Mouse (Mus musculus): ENCODE data around the gene Fbf1. TPM values are rescaled to one million over a fixed set of nuclear protein-coding genes. Genes with fewer than 3 reads are reported as not detected.

Fbf1 gene
- polyA plus RNA-seq, 1 experiment from 2014 or later = 32.1 TPM

DNA sequence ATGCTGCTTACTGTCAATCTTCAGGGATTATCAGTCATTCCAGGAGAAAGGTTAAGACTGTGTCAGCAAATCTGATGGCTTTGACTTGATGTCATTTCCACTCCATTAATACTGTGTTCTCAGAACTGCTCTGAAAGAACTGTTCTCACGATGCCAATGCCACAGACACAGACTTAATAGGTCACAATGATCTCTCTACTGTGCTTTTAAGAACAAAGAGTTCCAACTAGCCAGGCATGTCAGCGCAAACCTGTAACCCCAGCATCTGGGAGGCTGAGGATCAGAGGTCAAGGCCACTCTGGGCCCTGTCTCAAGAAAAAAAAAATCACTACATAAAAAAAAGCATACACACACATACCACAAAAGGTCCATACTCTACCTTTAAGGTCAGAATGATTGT is 4.0 kb upstream of the Fbf1 start:
- Histone ChIP-seq H3K4me2 (replicated peaks; ENCODE audit: low read depth, low read length) (no peak overlapping the region), H3K4me1 (replicated peaks; ENCODE audit: control insufficient read depth, insufficient read depth, low read length) (no peaks in the 10 kb centered on the region), H3K27ac (ENCODE audit: low read depth, low read length) (no peak overlapping the region), H3K36me3 (ENCODE audit: control insufficient read depth, insufficient read depth, low read length) (0 out of 2 replicates have a peak, but pooled peaks cover 5% of the 10 kb centered on the region), H3K9me3 (ENCODE audit: control insufficient read depth, low read length) (no peaks in the 10 kb centered on the region), H3K27me3 (ENCODE audit: control insufficient read depth, insufficient read depth, low read length) (no peaks in the 10 kb centered on the region), H3K4me3 (ENCODE audit: low read depth, low read length) (no peak overlapping the region), H3K9ac (ENCODE audit: low read depth, low read length) (no peak overlapping the region)
- 88% methylated on average over 2 of the region's 2 CpGs for WGBS
- DNase-seq (ENCODE audit: low spot score) (no peak), ATAC-seq (ENCODE audit: low FRiP score) (no peak)

DNA sequence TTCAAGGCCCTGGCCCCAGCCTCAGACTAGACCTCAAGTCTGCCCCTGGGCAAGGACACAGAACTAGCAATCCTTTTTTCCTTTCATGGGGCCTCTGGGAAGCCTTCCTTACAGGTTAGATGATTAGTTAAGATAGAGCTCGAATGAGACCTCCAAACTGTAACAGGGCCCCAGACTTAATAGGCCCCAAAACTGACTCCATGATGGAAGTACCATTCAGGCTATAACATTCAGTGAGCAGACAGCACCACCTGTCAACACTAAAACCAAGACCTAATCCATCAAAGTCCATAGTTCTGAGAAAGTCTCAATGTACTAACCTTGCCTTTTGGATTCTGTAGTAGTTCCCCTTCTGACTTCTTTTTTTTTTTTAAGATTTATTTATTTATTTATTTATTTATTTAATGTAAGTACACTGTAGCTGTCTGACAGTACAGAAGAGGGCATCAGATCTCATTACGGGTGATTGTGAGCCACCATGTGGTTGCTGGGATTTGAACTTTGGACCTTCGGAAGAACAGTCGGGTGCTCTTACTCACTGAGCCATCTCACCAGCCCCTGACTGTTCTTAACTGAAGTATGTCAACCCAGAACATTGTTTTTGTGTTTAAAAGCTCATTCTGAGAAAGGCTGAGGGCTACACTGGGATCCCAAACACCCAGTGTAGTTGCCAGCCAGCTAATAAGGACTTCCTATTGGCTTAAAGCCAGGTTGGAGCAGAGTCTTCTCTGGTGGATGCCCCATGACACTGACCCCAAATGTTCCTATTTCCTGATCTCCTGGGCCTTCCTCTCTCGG is 2.2 kb upstream of the Fbf1 start:
- no peak for ATAC-seq (ENCODE audit: low FRiP score)
- Histone ChIP-seq H3K27me3 (ENCODE audit: control insufficient read depth, insufficient read depth, low read length) (no peaks in the 10 kb centered on the region), H3K4me2 (replicated peaks; ENCODE audit: low read depth, low read length) (no peak overlapping the region), H3K9ac (ENCODE audit: low read depth, low read length) (no peak overlapping the region), H3K36me3 (ENCODE audit: control insufficient read depth, insufficient read depth, low read length) (0 out of 2 replicates have a peak, but pooled peaks cover 5% of the 10 kb centered on the region), H3K9me3 (ENCODE audit: control insufficient read depth, low read length) (no peaks in the 10 kb centered on the region), H3K27ac (ENCODE audit: low read depth, low read length) (no peak overlapping the region), H3K4me1 (replicated peaks; ENCODE audit: control insufficient read depth, insufficient read depth, low read length) (peaks cover 3% of the 10 kb centered on the region; the same call in 1 of the 2 replicates), H3K4me3 (ENCODE audit: low read depth, low read length) (no peak overlapping the region)
- WGBS = 86% methylated on average over 5 of the region's 5 CpGs
- no peak for DNase-seq (ENCODE audit: low spot score)

DNA sequence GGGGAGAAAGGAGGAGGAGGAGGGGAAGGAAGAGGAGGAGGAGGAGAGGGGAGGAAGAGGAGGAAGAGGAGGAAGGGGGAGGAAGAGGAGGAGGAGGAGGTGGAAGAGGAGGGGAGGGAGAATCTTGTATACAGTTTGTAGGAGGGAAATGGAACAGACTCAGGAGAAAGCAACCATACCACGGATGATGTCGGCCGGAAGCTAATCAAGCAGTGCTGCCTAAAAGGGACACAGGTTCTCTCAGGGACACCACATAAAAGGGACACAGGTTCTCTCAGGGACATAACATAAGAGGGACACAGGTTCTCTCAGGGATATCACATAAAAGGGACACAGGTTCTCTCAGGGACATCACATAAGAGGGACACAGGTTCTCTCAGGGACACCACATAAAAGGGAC is 1.2 kb upstream of the Fbf1 start:
- no peak overlapping the region for H3K4me3 ChIP-seq (ENCODE audit: low read depth, low read length)
- no peaks in the 10 kb centered on the region for H3K9me3 ChIP-seq (ENCODE audit: control insufficient read depth, low read length)
- H3K27ac ChIP-seq (ENCODE audit: low read depth, low read length) = no peak overlapping the region
- H3K27me3 ChIP-seq (ENCODE audit: control insufficient read depth, insufficient read depth, low read length) = no peaks in the 10 kb centered on the region
- no peaks in the 10 kb centered on the region for H3K36me3 ChIP-seq (ENCODE audit: control insufficient read depth, insufficient read depth, low read length)
- DNase-seq (ENCODE audit: low spot score) (no peak), ATAC-seq (ENCODE audit: low FRiP score) (no peak)
- H3K4me1 ChIP-seq (replicated peaks; ENCODE audit: control insufficient read depth, insufficient read depth, low read length) = peaks cover 3% of the 10 kb centered on the region; the same call in 1 of the 2 replicates
- H3K9ac ChIP-seq (ENCODE audit: low read depth, low read length) = no peak overlapping the region
- WGBS = 87% methylated on average over 3 of the region's 3 CpGs
- H3K4me2 ChIP-seq (replicated peaks; ENCODE audit: low read depth, low read length) = no peak overlapping the region

DNA sequence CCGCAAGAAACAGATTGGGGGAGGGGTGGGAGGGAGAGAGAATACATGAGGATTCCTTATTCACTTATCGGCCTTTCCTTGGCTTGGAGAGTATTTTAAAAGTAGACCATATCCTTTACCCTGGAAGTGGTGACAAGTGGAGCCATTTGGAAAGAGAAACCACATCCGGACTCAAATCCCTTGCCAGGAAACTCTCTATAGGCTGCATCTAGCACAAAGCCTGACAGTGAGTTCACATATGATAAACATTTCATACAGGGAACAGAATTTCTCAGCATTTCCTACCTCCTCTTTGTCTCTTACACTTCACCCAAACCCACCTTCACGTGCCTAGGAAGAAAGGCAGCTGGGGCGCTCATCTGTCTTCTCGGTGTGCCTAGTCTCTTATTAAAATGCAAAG is 734 bp downstream of the Fbf1 start:
- H3K4me2 ChIP-seq (replicated peaks; ENCODE audit: low read depth, low read length) = peak overlapping the region; percentile 71
- ATAC-seq (ENCODE audit: low FRiP score) (peak; percentile 14; the same call in 1 of the 2 replicates), DNase-seq (ENCODE audit: low spot score) (no peak)
- peak overlapping the region; percentile 69 for H3K4me3 ChIP-seq (ENCODE audit: low read depth, low read length)
- 13% methylated on average over 6 of the region's 6 CpGs for WGBS
- H3K4me1 ChIP-seq (replicated peaks; ENCODE audit: control insufficient read depth, insufficient read depth, low read length) = peaks cover 7% of the 10 kb centered on the region
- H3K36me3 ChIP-seq (ENCODE audit: control insufficient read depth, insufficient read depth, low read length) = no peaks in the 10 kb centered on the region
- H3K9me3 ChIP-seq (ENCODE audit: control insufficient read depth, low read length) = no peaks in the 10 kb centered on the region
- H3K27ac ChIP-seq (ENCODE audit: low read depth, low read length) = peak overlapping the region; percentile 85
- H3K27me3 ChIP-seq (ENCODE audit: control insufficient read depth, insufficient read depth, low read length) = no peaks in the 10 kb centered on the region
- H3K9ac ChIP-seq (ENCODE audit: low read depth, low read length) = peak overlapping the region; percentile 91

DNA sequence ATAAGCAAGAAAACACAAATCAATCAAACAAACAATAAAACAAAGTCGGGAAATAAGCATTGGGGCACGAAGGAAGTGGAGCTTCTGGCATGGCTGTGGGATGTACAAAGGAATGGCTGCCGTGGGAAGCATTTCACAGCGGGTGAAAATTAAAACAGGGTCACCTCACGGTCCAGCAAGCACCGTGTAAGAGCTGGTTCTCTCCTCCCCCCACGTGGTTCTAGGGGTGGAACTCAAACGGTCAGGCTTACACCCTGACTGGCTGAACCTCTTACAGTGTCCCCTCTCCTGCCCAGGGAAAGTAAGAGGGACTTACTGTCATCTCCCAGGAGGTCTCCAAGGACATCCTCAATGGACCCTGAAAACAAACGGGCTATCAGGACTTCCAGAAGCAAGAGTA is 5.0 kb downstream of the Fbf1 start:
- no peak overlapping the region for H3K4me3 ChIP-seq (ENCODE audit: low read depth, low read length)
- ATAC-seq (ENCODE audit: low FRiP score) (no peak), DNase-seq (ENCODE audit: low spot score) (no peak)
- H3K27ac ChIP-seq (ENCODE audit: low read depth, low read length) = no peak overlapping the region
- no peaks in the 10 kb centered on the region for H3K9me3 ChIP-seq (ENCODE audit: control insufficient read depth, low read length)
- H3K27me3 ChIP-seq (ENCODE audit: control insufficient read depth, insufficient read depth, low read length) = no peaks in the 10 kb centered on the region
- H3K36me3 ChIP-seq (ENCODE audit: control insufficient read depth, insufficient read depth, low read length) = peaks cover 3% of the 10 kb centered on the region; the same call in 1 of the 2 replicates
- H3K9ac ChIP-seq (ENCODE audit: low read depth, low read length) = no peak overlapping the region
- peaks cover 7% of the 10 kb centered on the region for H3K4me1 ChIP-seq (replicated peaks; ENCODE audit: control insufficient read depth, insufficient read depth, low read length)
- WGBS = 32% methylated on average over 9 of the region's 9 CpGs
- H3K4me2 ChIP-seq (replicated peaks; ENCODE audit: low read depth, low read length) = no peak overlapping the region

DNA sequence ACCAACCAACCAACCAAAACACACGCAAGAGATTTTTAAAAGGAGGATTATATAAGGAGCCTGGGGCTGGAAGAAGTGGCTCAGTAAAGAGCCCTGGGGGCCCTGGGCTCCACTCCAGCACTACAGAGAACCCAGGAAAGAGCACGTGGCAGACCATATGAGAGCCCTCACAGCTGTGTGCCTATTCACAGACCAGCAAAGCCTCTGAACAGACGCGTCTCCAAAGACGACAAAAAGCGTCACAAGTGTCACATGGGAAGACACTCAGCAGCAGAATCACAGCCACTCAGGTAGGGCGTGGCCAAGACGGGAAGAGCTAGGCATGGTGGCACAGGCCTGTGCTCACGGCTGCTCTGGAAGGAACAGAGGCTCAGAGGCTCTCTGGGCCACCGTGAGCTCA is 5.8 kb downstream of the Fbf1 start:
- Histone ChIP-seq H3K4me1 (replicated peaks; ENCODE audit: control insufficient read depth, insufficient read depth, low read length) (peaks cover 7% of the 10 kb centered on the region), H3K9me3 (ENCODE audit: control insufficient read depth, low read length) (no peaks in the 10 kb centered on the region), H3K27me3 (ENCODE audit: control insufficient read depth, insufficient read depth, low read length) (no peaks in the 10 kb centered on the region), H3K36me3 (ENCODE audit: control insufficient read depth, insufficient read depth, low read length) (peaks cover 6% of the 10 kb centered on the region), H3K4me3 (ENCODE audit: low read depth, low read length) (no peak overlapping the region), H3K27ac (ENCODE audit: low read depth, low read length) (no peak overlapping the region), H3K9ac (ENCODE audit: low read depth, low read length) (no peak overlapping the region), H3K4me2 (replicated peaks; ENCODE audit: low read depth, low read length) (no peak overlapping the region)
- DNase-seq (ENCODE audit: low spot score) (no peak), ATAC-seq (ENCODE audit: low FRiP score) (no peak)
- WGBS = 76% methylated on average over 10 of the region's 10 CpGs

DNA sequence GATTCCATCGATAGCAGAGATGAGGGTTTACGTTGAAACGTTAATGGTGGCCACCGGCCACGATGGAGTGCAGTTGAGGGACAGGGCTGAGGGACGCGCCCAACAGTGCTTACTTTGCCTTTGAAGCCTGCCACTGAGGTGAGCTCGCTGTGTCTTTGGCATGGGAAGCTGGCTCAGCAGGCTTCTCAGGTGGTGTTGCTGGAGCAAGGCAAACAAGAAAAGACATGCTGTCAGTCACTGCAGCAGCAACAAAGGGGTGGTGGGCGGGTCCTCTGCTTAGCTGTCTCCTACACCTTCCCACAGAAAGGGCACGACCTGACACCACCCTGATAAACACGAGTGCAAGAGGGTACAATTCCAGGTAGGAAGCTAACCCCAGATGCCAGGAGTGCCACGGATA is 6.7 kb downstream of the Fbf1 start:
- Histone ChIP-seq H3K9me3 (ENCODE audit: control insufficient read depth, low read length) (no peaks in the 10 kb centered on the region), H3K36me3 (ENCODE audit: control insufficient read depth, insufficient read depth, low read length) (peaks cover 6% of the 10 kb centered on the region), H3K27ac (ENCODE audit: low read depth, low read length) (no peak overlapping the region), H3K27me3 (ENCODE audit: control insufficient read depth, insufficient read depth, low read length) (no peaks in the 10 kb centered on the region), H3K9ac (ENCODE audit: low read depth, low read length) (no peak overlapping the region), H3K4me2 (replicated peaks; ENCODE audit: low read depth, low read length) (no peak overlapping the region), H3K4me3 (ENCODE audit: low read depth, low read length) (no peak overlapping the region), H3K4me1 (replicated peaks; ENCODE audit: control insufficient read depth, insufficient read depth, low read length) (peaks cover 4% of the 10 kb centered on the region)
- DNase-seq (ENCODE audit: low spot score) (no peak), ATAC-seq (ENCODE audit: low FRiP score) (no peak)
- 70% methylated on average over 12 of the region's 12 CpGs for WGBS

DNA sequence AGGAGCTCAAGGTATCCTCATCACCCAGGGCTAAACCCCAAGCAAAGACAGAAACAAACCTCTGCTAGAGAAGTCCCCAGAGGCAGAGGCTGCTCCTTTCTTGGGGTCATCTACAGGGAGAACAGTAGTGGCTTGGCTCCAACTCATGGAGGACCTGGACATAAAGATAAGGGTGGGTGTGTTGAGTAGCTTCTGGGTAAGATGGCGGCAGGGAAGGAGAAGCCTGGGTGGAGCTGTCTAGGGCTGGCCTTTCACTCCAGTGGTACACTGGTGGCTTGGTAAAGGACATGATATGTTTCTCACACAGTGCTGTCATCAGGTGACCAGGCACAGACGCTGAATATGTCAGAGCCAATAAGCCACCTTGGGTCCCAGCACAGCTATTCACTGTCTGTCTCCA is 17.0 kb downstream of the Fbf1 start:
- H3K4me2 ChIP-seq (replicated peaks; ENCODE audit: low read depth, low read length) = no peak overlapping the region
- H3K27me3 ChIP-seq (ENCODE audit: control insufficient read depth, insufficient read depth, low read length) = no peaks in the 10 kb centered on the region
- no peaks in the 10 kb centered on the region for H3K9me3 ChIP-seq (ENCODE audit: control insufficient read depth, low read length)
- H3K27ac ChIP-seq (ENCODE audit: low read depth, low read length) = no peak overlapping the region
- H3K36me3 ChIP-seq (ENCODE audit: control insufficient read depth, insufficient read depth, low read length) = peaks cover 30% of the 10 kb centered on the region
- WGBS = 97% methylated on average over 2 of the region's 2 CpGs
- no peaks in the 10 kb centered on the region for H3K4me1 ChIP-seq (replicated peaks; ENCODE audit: control insufficient read depth, insufficient read depth, low read length)
- ATAC-seq (ENCODE audit: low FRiP score) = no peak
- H3K9ac ChIP-seq (ENCODE audit: low read depth, low read length) = no peak overlapping the region
- no peak for DNase-seq (ENCODE audit: low spot score)
- H3K4me3 ChIP-seq (ENCODE audit: low read depth, low read length) = no peak overlapping the region

DNA sequence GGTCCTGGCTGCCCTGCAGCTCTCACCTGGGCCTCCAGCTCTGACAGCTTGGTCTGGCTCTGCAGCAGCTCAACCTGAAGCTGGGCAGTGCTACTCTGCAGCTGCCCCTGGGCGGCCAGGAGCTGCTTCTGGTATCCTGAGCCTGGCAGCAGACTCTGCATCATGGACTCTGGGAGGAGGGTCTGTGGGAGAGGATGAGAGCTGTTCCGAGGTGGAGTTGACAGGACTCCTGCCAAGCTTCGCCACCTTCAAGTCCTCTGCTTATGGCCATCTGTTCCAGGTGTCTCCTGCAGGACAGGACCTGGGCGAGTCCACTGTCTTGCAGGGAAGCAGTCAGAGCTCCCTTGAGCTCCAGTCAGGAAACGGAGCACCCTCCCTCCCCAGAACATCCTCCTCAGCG is 18.6 kb downstream of the Fbf1 start:
- H3K4me2 ChIP-seq (replicated peaks; ENCODE audit: low read depth, low read length) = no peak overlapping the region; the same call in 1 of the 2 replicates
- H3K9ac ChIP-seq (ENCODE audit: low read depth, low read length) = no peak overlapping the region
- ATAC-seq (ENCODE audit: low FRiP score) (no peak), DNase-seq (ENCODE audit: low spot score) (no peak)
- 83% methylated on average over 6 of the region's 6 CpGs for WGBS
- H3K27ac ChIP-seq (ENCODE audit: low read depth, low read length) = no peak overlapping the region
- no peaks in the 10 kb centered on the region for H3K9me3 ChIP-seq (ENCODE audit: control insufficient read depth, low read length)
- no peak overlapping the region for H3K4me3 ChIP-seq (ENCODE audit: low read depth, low read length)
- H3K36me3 ChIP-seq (ENCODE audit: control insufficient read depth, insufficient read depth, low read length) = peaks cover 26% of the 10 kb centered on the region
- H3K4me1 ChIP-seq (replicated peaks; ENCODE audit: control insufficient read depth, insufficient read depth, low read length) = no peaks in the 10 kb centered on the region
- no peaks in the 10 kb centered on the region for H3K27me3 ChIP-seq (ENCODE audit: control insufficient read depth, insufficient read depth, low read length)
